Mouse (Mus musculus): ENCODE data around the gene Zfp964. TPM values are rescaled to one million over a fixed set of nuclear protein-coding genes. Genes with fewer than 3 reads are reported as not detected.

Zfp964 gene
- polyA plus RNA-seq, 1 experiment, result 0.55 TPM

DNA sequence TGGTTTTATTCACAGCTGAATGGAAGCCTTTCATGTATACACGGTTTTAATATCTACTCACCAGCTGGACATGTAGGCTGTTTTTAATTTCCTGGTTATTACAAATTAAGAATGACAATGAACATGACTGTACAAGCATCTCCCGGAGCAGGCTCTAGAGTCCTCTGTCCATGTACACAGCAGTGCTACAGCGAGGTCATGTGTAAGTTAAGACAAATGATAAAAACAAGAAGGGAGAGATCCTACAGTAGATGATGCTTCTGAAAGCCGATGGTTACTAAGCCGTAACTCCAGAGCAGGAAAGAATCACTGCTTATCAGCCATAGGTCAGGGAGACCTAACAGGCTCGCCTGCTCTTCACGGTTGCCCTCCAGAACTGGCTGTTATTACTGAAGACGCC is 59.2 kb downstream of the Zfp964 start:
- Histone ChIP-seq H3K27ac (ENCODE audit: control insufficient read depth, insufficient read depth, low read depth, low read length, poor library complexity) (no peak overlapping the region), H3K4me1 (ENCODE audit: control insufficient read depth, insufficient read depth, low read length) (no peaks in the 10 kb centered on the region; the same call in 1 of the 2 replicates), H3K4me3 (replicated peaks; ENCODE audit: control insufficient read depth, low read depth, low read length) (no peak overlapping the region)
- 83% methylated on average over 8 of the region's 8 CpGs for WGBS
- TF ChIP-seq CTCF (IDR thresholded peaks at IDR 0.05; ENCODE audit: control insufficient read depth, insufficient read depth, low read length) (no peak), POLR2A (IDR thresholded peaks at IDR 0.05; ENCODE audit: borderline replicate concordance, control insufficient read depth, low read depth, low read length) (no peak)

- Histone ChIP-seq H3K4me3 (replicated peaks; ENCODE audit: control insufficient read depth, low read depth, low read length) (no peak overlapping the region), H3K27ac (ENCODE audit: control insufficient read depth, insufficient read depth, low read depth, low read length, poor library complexity) (no peak overlapping the region), H3K4me1 (ENCODE audit: control insufficient read depth, insufficient read depth, low read length) (no peaks in the 10 kb centered on the region; the same call in 1 of the 2 replicates)
- 79% methylated on average over 6 of the region's 6 CpGs for WGBS
- TF ChIP-seq CTCF (IDR thresholded peaks at IDR 0.05; ENCODE audit: control insufficient read depth, insufficient read depth, low read length) (no peak), POLR2A (IDR thresholded peaks at IDR 0.05; ENCODE audit: borderline replicate concordance, control insufficient read depth, low read depth, low read length) (no peak)
Measured at GRCm38 (mm10) chr8:69715366-69715765, 61.1 kb downstream of the Zfp964 start.

Other genes with a start within 250 kb of the Zfp964 start
- gene Gm9495, start 200.9 kb upstream of the Zfp964 start, polyA plus RNA-seq (2011; ENCODE audit: insufficient read depth, insufficient read length, low replicate concordance, missing spikeins), result not detected in 2 replicates
- gene Gm7697, start 131.5 kb upstream of the Zfp964 start, polyA plus RNA-seq (2011; ENCODE audit: insufficient read depth, insufficient read length, low replicate concordance, missing spikeins), result 0.38 TPM in 1 of 2 replicates, not detected in the other
- 5.2 and 10.1 TPM in 2 replicates for gene Zfp868, start 28.9 kb upstream of the Zfp964 start, polyA plus RNA-seq (2011; ENCODE audit: insufficient read depth, insufficient read length, low replicate concordance, missing spikeins)
- 4.5 and 5.7 TPM in 2 replicates for gene Zfp869, start 56.2 kb downstream of the Zfp964 start, polyA plus RNA-seq (2011; ENCODE audit: insufficient read depth, insufficient read length, low replicate concordance, missing spikeins)
- 3.6 and 6.2 TPM in 2 replicates for gene Zfp963, start 95.5 kb downstream of the Zfp964 start, polyA plus RNA-seq (2011; ENCODE audit: insufficient read depth, insufficient read length, low replicate concordance, missing spikeins)
- 2.4 and 3.8 TPM in 2 replicates for gene Gm20422, start 120.4 kb downstream of the Zfp964 start, polyA plus RNA-seq (2011; ENCODE audit: insufficient read depth, insufficient read length, low replicate concordance, missing spikeins)
- gene Atp13a1, start 136.7 kb downstream of the Zfp964 start, polyA plus RNA-seq (2011; ENCODE audit: insufficient read depth, insufficient read length, low replicate concordance, missing spikeins), result 22.2 and 44.4 TPM in 2 replicates
- 10.6 and 13.5 TPM in 2 replicates for gene Zfp866, start 136.7 kb downstream of the Zfp964 start, polyA plus RNA-seq (2011; ENCODE audit: insufficient read depth, insufficient read length, low replicate concordance, missing spikeins)
- 45.7 and 112 TPM in 2 replicates for gene Gmip, start 154.2 kb downstream of the Zfp964 start, polyA plus RNA-seq (2011; ENCODE audit: insufficient read depth, insufficient read length, low replicate concordance, missing spikeins)
- 1.3 and 3.8 TPM in 2 replicates for gene Lpar2, start 167.9 kb downstream of the Zfp964 start, polyA plus RNA-seq (2011; ENCODE audit: insufficient read depth, insufficient read length, low replicate concordance, missing spikeins)
- gene Pbx4, start 178.0 kb downstream of the Zfp964 start, polyA plus RNA-seq (2011; ENCODE audit: insufficient read depth, insufficient read length, low replicate concordance, missing spikeins), result 5.9 and 9.7 TPM in 2 replicates
- not detected in 2 replicates for gene Cilp2, start 233.2 kb downstream of the Zfp964 start, polyA plus RNA-seq (2011; ENCODE audit: insufficient read depth, insufficient read length, low replicate concordance, missing spikeins)
- not detected in 2 replicates for gene Tssk6, start 247.7 kb downstream of the Zfp964 start, polyA plus RNA-seq (2011; ENCODE audit: insufficient read depth, insufficient read length, low replicate concordance, missing spikeins)
- gene Ndufa13, start 248.1 kb downstream of the Zfp964 start, polyA plus RNA-seq (2011; ENCODE audit: insufficient read depth, insufficient read length, low replicate concordance, missing spikeins), result 41.2 and 61.7 TPM in 2 replicates
- not detected in 2 replicates for gene Yjefn3, start 248.2 kb downstream of the Zfp964 start, polyA plus RNA-seq (2011; ENCODE audit: insufficient read depth, insufficient read length, low replicate concordance, missing spikeins)